Mouse (Mus musculus) left cerebral cortex, postnatal 14 days (tissue): Measurements from ENCODE around the gene Dusp16. TPM values are rescaled to one million over a fixed set of nuclear protein-coding genes. Genes with fewer than 3 reads are reported as not detected.

Experiments
- DNase-seq, 2 experiments: peaks; one replicate each; pipeline ENCODE4 v3.0.0; 2021 to 2022; ENCODE audit warnings: low spot score in 2 of 2, mixed read lengths in 1 of 2
- intact Hi-C: fragments of 180-260 bp; cut with DNase I; formaldehyde crosslinking; loops from one replicate; pipeline ENCODE4 v1.15.1; 2025
- total RNA-seq, 2 experiments: library from RNA; stranded (reverse); gene quantifications; 2 replicates each; pipeline ENCODE4 v1.2.3; 2021

The Dusp16 gene
- total RNA-seq, 2 experiments from 2014 or later = 5.4 to 6.0 TPM

DNA sequence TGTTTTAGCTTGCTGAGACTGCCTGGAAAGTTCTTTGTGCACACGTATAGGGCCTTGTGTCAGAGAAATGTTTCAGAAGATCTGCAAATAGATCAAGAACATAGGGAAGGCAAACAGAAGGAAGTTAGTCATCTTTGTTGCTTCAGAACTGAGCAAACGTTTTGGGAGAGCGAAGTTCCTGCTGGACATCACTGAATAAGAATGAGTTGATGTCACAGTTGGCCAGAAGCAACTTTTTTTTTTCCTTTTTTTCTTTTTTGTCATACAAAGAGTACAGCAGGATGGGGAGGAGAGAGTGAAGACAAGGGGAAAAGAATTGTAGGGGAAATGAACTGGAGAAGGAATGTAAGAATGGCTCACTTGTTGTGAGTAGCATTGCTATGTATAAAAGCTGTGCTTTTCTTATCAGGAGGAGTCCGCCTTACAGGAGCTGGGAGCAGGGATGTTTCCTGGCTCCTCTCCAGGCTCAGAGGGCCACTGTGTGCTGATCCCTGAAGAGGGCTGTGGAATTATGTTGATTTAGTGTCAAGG lies 121.5 kb downstream of the Dusp16 start:
- peak in 1 of 2 experiments; percentile 35 for DNase-seq
- intact Hi-C loops = no loop called here

DNA sequence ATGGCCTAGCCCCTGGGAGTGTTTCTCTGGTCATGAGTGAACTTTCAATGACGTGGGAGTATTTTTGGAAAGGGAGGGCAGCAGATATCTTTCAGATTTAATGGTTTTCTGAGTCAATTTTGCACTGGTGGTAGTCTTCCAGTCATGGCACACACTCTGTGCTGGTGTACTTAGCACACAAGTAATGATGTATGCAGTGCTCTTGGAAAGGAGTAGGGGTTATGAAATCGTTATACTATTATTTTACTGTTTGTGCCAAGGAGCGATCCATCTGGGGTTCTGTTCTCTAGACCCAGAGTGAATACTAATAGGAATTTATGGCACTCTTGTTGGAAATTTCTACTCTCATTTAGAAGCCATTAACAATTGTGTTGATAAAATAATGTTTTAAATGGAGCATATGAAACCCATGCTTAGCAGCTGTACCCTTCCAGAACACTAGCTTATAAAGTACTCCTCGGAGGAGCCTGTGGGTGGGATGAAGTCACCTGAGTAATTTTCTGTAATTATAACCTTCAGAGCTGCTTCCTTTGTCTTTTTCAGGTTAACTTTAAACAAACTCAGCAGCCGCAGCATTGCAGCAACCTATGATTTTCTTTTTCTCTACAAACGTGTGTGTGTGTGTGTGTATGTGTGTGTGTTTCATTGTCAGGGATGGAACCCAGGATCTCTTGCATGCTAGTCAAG lies 123.1 kb downstream of the Dusp16 start:
- intact Hi-C loops = no loop called here
- peak in 1 of 2 experiments; percentile 21 for DNase-seq

DNA sequence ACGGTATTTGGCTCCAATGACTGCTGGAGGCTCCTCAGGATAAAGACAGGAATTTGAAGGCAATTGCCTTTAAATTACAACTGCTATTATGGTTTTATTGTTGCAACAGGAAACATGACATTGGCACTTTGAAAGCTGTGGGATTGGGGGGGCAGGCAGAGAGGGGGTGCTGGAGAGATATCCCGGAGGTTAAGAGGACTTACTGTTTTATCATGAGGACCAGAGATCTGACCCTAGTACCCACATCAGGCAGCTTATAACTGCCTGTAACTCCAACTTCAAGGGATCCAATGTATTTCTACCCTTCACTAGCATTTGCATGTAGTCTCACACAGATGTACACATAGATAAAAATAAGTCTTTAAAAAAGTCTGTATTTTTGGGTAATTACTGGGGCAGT lies 123.9 kb downstream of the Dusp16 start:
- intact Hi-C loops = no loop called here
- DNase-seq = no peak

DNA sequence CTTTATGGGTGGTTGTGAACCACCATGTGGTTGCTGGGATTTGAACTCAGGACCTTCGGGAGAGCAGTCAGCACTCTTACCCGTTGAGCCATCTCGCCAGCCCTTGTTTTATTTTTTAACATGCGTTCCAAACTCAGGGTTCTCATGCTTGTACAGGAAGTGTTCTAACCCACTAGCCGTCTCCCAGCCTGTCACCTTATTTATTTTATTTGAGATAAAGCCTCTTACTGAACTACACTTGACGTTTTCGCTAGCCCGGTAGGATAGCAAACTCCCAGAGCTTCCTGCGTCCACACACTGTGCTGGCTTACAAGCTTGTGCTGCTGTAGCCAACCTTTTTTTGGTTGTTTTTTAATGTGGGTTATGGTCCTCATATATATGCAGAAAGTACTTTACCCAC lies 126.6 kb downstream of the Dusp16 start:
- DNase-seq = no peak
- intact Hi-C loops = no loop called here

Other genes with a start within 250 kb of the Dusp16 start
- gene Lrp6, start 225.7 kb downstream of the Dusp16 start, total RNA-seq = 10 to 100 TPM; 41.5 to 46.1 TPM
- gene Mansc1, start 160.1 kb downstream of the Dusp16 start, total RNA-seq = 1 to 10 TPM; 7.5 to 7.8 TPM
- 10 to 100 TPM; 28.3 to 30.9 TPM for gene Borcs5, start 153.1 kb downstream of the Dusp16 start, total RNA-seq
- gene Crebl2, start 37.5 kb upstream of the Dusp16 start, total RNA-seq = 10 to 100 TPM; 14.2 to 14.6 TPM
- gene Gpr19, start 106.0 kb upstream of the Dusp16 start, total RNA-seq = 10 to 100 TPM; 27.5 to 28.0 TPM
- 10 to 100 TPM; 45.1 to 49.4 TPM for gene Cdkn1b, start 127.8 kb upstream of the Dusp16 start, total RNA-seq
- gene Apold1, start 189.1 kb upstream of the Dusp16 start, total RNA-seq = 1 to 10 TPM; 5.1 to 7.2 TPM
- 10 to 100 TPM; 56.1 to 56.8 TPM for gene Ddx47, start 219.0 kb upstream of the Dusp16 start, total RNA-seq